ENCODE assay signal across 8 mouse cellular contexts in the genomic region with DNA sequence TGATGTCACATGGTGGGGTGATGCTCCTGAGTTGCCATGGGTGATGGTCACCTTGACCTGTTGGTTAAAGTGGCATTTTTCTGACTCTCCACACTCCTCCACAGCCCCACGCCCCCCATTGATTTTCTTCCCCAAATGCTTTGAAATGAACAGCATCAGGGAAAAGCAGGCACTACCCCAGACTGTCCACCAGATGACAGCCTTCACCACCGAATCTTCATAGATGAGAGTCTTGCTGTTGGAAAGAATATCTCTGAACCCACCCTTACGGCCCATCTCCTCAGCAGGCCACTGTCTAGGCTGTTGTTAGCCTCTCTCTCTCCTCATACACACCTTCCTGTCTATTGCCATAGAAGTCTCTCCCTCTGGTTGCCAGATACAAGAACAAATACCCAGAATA.
DNase-seq lines count a peak whose midpoint lies in the region; ATAC-seq and TF ChIP-seq lines count a peak whose summit lies in the region.

No protein-coding gene starts in this region.

- H3K4me2 ChIP-seq in midbrain, embryonic 13.5 days (replicated peaks) = no peak overlapping the region
- H3K4me2 ChIP-seq in midbrain, embryonic 15.5 days = no peak overlapping the region

- H3K4me3 ChIP-seq in gastrocnemius, adult 2 months = no peak overlapping the region
- no peak overlapping the region for H3K4me3 ChIP-seq in midbrain, embryonic 13.5 days (replicated peaks)
- H3K4me3 ChIP-seq in midbrain, embryonic 10.5 days = no peak overlapping the region
- no peak overlapping the region for H3K4me3 ChIP-seq in embryonic fibroblast, embryonic 13.5 days (ENCODE audit: insufficient read depth, low read length)
- no peak overlapping the region for H3K4me3 ChIP-seq in midbrain, embryonic 15.5 days

- no peaks in the 10 kb centered on the region for H3K36me3 ChIP-seq in midbrain, embryonic 13.5 days
- no peaks in the 10 kb centered on the region for H3K36me3 ChIP-seq in midbrain, embryonic 10.5 days
- no peaks in the 10 kb centered on the region for H3K36me3 ChIP-seq in midbrain, embryonic 15.5 days (replicated peaks)

- peak; percentile 41; the same call in 1 of the 2 replicates for ATAC-seq in midbrain, embryonic 13.5 days
- 0 out of 2 replicates have a peak, but pooled peaks have one; percentile 69 for ATAC-seq in midbrain, embryonic 15.5 days (replicated peaks)
- ATAC-seq in erythroblast, adult 5-6 weeks (replicated peaks; ENCODE audit: low FRiP score, poor library complexity, severe bottlenecking) = no peak

- H3K9me3 ChIP-seq in midbrain, embryonic 13.5 days = no peaks in the 10 kb centered on the region
- H3K9me3 ChIP-seq in midbrain, embryonic 10.5 days (replicated peaks) = no peaks in the 10 kb centered on the region
- no peaks in the 10 kb centered on the region for H3K9me3 ChIP-seq in midbrain, embryonic 15.5 days

- DNase-seq in gastrocnemius, adult 2 months = peak; percentile 22
- no peak for DNase-seq in gastrocnemius, adult 8-10 months (ENCODE audit: low spot score in 2 of 2)
- DNase-seq in midbrain, embryonic 10.5 days (ENCODE audit: low spot score) = no peak
- peak; percentile 76 for DNase-seq in R1 (ENCODE audit: low read depth, low spot score)

- no peak overlapping the region for H3K27ac ChIP-seq in gastrocnemius, adult 2 months
- no peak overlapping the region for H3K27ac ChIP-seq in midbrain, embryonic 13.5 days
- H3K27ac ChIP-seq in midbrain, embryonic 10.5 days (replicated peaks) = no peak overlapping the region
- H3K27ac ChIP-seq in embryonic fibroblast, embryonic 13.5 days (ENCODE audit: insufficient read depth, low read length) = no peak overlapping the region
- no peak overlapping the region for H3K27ac ChIP-seq in midbrain, embryonic 15.5 days

- H3K4me1 ChIP-seq in midbrain, embryonic 13.5 days (replicated peaks) = peaks cover 6% of the 10 kb centered on the region
- H3K4me1 ChIP-seq in midbrain, embryonic 10.5 days = no peaks in the 10 kb centered on the region
- no peaks in the 10 kb centered on the region for H3K4me1 ChIP-seq in embryonic fibroblast, embryonic 13.5 days (ENCODE audit: control insufficient read depth, insufficient read depth, low read length)
- H3K4me1 ChIP-seq in midbrain, embryonic 15.5 days = no peaks in the 10 kb centered on the region

- no peak for TF ChIP-seq POLR2A in embryonic fibroblast, embryonic 13.5 days (IDR thresholded peaks at IDR 0.05; ENCODE audit: low read depth, low read length)

- peaks cover 6% of the 10 kb centered on the region; the same call in 1 of the 2 replicates for H3K27me3 ChIP-seq in midbrain, embryonic 13.5 days
- H3K27me3 ChIP-seq in midbrain, embryonic 10.5 days (ENCODE audit: low read depth, poor library complexity, severe bottlenecking) = peaks cover 20% of the 10 kb centered on the region
- H3K27me3 ChIP-seq in midbrain, embryonic 15.5 days (replicated peaks) = no peaks in the 10 kb centered on the region; the same call in 1 of the 2 replicates

- no peak overlapping the region for H3K9ac ChIP-seq in midbrain, embryonic 13.5 days (replicated peaks)
- no peak overlapping the region for H3K9ac ChIP-seq in midbrain, embryonic 15.5 days

- 23% methylated on average over 3 of the region's 3 CpGs for WGBS in midbrain, embryonic 13.5 days
- WGBS in midbrain, embryonic 10.5 days = 37% methylated on average over 3 of the region's 3 CpGs
- 28% methylated on average over 3 of the region's 3 CpGs for WGBS in midbrain, embryonic 15.5 days

- TF ChIP-seq CTCF in gastrocnemius, adult 2 months (IDR thresholded peaks at IDR 0.05) = peak; percentile 81
- peak; percentile 37; the same call in 1 of the 2 replicates for TF ChIP-seq CTCF in embryonic fibroblast, embryonic 13.5 days (IDR thresholded peaks at IDR 0.05; ENCODE audit: borderline replicate concordance, insufficient read depth, low read length)

- intact Hi-C loops in gastrocnemius, adult 2 months (cut with DNase I) = loop anchor here (5.0 kb wide), 1 partner anchor 938 kb away; no protein-coding TSS in a partner anchor

Comparison
In these comparisons a context has a peak if more than half of its experiments do, and no peak if none do; other contexts are left out.
1. DNase-seq: peak in gastrocnemius, adult 2 months (single experiment) and R1 (single experiment); none in gastrocnemius, adult 8-10 months (0 of 2) and midbrain, embryonic 10.5 days (single experiment).